15 mouse cellular contexts compared by ENCODE assay signal in the genomic region with DNA sequence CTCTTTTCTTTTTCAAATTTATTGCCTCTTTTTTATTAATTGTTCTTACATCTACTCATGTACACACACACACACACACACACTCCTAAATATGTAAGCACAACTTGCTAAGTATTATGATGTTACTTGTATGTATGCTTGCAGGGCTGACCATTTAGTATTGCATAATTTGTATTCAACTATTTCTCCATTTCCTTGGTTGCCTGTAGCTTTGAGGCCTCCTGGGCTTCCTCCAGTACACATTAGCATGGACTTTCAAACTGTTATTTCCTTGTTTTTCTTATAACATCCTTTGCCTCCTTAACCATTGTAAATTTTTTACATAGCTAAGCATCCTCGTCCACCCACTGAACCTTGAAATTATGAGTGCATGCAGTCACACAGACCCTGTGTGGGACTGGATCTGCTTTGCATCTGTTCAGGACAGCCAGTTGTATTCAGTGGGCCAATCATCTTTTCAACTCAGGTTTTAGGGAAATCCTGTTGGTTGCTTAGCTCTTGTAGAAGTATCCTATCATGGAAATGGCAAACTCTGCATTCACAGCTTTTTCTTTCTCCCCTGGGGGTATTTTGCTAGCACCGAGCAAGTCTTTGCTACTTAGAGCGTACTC.
A peak's percentile ranks its signal among the peaks of the same experiment; 100 is the strongest.
DNase-seq lines count a peak whose midpoint lies in the region; ATAC-seq and TF ChIP-seq lines count a peak whose summit lies in the region.
"Had no signal": no experiment of that assay in that cellular context is flagged by ENCODE, and none has a peak within 500 bp of the region (broad histone marks: within the 10 kb centered on the region; RNA-seq: fewer than 3 reads in every experiment).

No protein-coding gene starts in this region.

- no peak for TF ChIP-seq CTCF in kidney, postnatal 0 days (IDR thresholded peaks at IDR 0.05; ENCODE audit: low read depth)

- 31% methylated on average over 3 of the region's 3 CpGs for WGBS in embryonic facial prominence, embryonic 11.5 days
- 44% methylated on average over 3 of the region's 3 CpGs for WGBS in embryonic facial prominence, embryonic 10.5 days
- WGBS in midbrain, embryonic 10.5 days: 62% methylated on average over 3 of the region's 3 CpGs
- WGBS in midbrain, embryonic 15.5 days: 30% methylated on average over 3 of the region's 3 CpGs
- 37% methylated on average over 3 of the region's 3 CpGs for WGBS in kidney, postnatal 0 days

- no peaks in the 10 kb centered on the region for H3K9me3 ChIP-seq in embryonic facial prominence, embryonic 11.5 days (replicated peaks; ENCODE audit: control insufficient read depth, low read length)
- H3K9me3 ChIP-seq in embryonic facial prominence, embryonic 10.5 days: no peaks in the 10 kb centered on the region
- H3K9me3 ChIP-seq in midbrain, embryonic 10.5 days (replicated peaks): no peaks in the 10 kb centered on the region
- H3K9me3 ChIP-seq in midbrain, embryonic 15.5 days: no peaks in the 10 kb centered on the region
- H3K9me3 ChIP-seq in kidney, postnatal 0 days (replicated peaks; ENCODE audit: low read length): no peaks in the 10 kb centered on the region
- H3K9me3 ChIP-seq: embryonic facial prominence, embryonic 12.5 days; heart, embryonic 15.5 days; limb, embryonic 13.5 days; midbrain, embryonic 12.5 days had no signal

- no peaks in the 10 kb centered on the region for H3K36me3 ChIP-seq in embryonic facial prominence, embryonic 11.5 days (replicated peaks; ENCODE audit: control insufficient read depth, insufficient read depth, low read depth, low read length)
- H3K36me3 ChIP-seq in embryonic facial prominence, embryonic 10.5 days (replicated peaks): no peaks in the 10 kb centered on the region
- no peaks in the 10 kb centered on the region for H3K36me3 ChIP-seq in midbrain, embryonic 10.5 days
- H3K36me3 ChIP-seq in midbrain, embryonic 15.5 days (replicated peaks): no peaks in the 10 kb centered on the region
- H3K36me3 ChIP-seq in kidney, postnatal 0 days (ENCODE audit: insufficient read depth, low read length): no peaks in the 10 kb centered on the region
- H3K36me3 ChIP-seq: embryonic facial prominence, embryonic 12.5 days; heart, embryonic 15.5 days; limb, embryonic 13.5 days; midbrain, embryonic 12.5 days had no signal

- no peak for ATAC-seq in embryonic facial prominence, embryonic 11.5 days (replicated peaks; ENCODE audit: insufficient number of reproducible peaks, low FRiP score, low TSS enrichment, low read depth)
- ATAC-seq in midbrain, embryonic 15.5 days (replicated peaks): no peak
- peak; percentile 66 for ATAC-seq in kidney, postnatal 0 days (replicated peaks; ENCODE audit: low FRiP score, low read depth)

- no peak overlapping the region for H3K4me2 ChIP-seq in embryonic facial prominence, embryonic 11.5 days (ENCODE audit: low read depth, low read length)
- H3K4me2 ChIP-seq in midbrain, embryonic 15.5 days: no peak overlapping the region
- H3K4me2 ChIP-seq in kidney, postnatal 0 days (ENCODE audit: low read length): no peak overlapping the region
- H3K4me2 ChIP-seq: embryonic facial prominence, embryonic 12.5 days; heart, embryonic 15.5 days; limb, embryonic 13.5 days; midbrain, embryonic 12.5 days had no signal

- no peak overlapping the region for H3K27ac ChIP-seq in embryonic facial prominence, embryonic 11.5 days (replicated peaks; ENCODE audit: low read depth, low read length)
- no peak overlapping the region for H3K27ac ChIP-seq in embryonic facial prominence, embryonic 10.5 days (replicated peaks)
- 0 out of 2 replicates have a peak overlapping the region, but pooled peaks have one; percentile 33 for H3K27ac ChIP-seq in midbrain, embryonic 10.5 days (replicated peaks)
- no peak overlapping the region for H3K27ac ChIP-seq in midbrain, embryonic 15.5 days
- H3K27ac ChIP-seq in kidney, postnatal 0 days: peak overlapping the region; percentile 57
- H3K27ac ChIP-seq: embryonic facial prominence, embryonic 12.5 days; heart, embryonic 15.5 days; limb, embryonic 13.5 days; midbrain, embryonic 12.5 days had no signal

- H3K27me3 ChIP-seq in embryonic facial prominence, embryonic 11.5 days (ENCODE audit: control insufficient read depth, insufficient read depth, low read length): no peaks in the 10 kb centered on the region
- no peaks in the 10 kb centered on the region for H3K27me3 ChIP-seq in embryonic facial prominence, embryonic 10.5 days (replicated peaks; ENCODE audit: low read depth, poor library complexity, severe bottlenecking)
- no peaks in the 10 kb centered on the region for H3K27me3 ChIP-seq in midbrain, embryonic 10.5 days (ENCODE audit: low read depth, poor library complexity, severe bottlenecking)
- H3K27me3 ChIP-seq in midbrain, embryonic 15.5 days (replicated peaks): no peaks in the 10 kb centered on the region
- no peaks in the 10 kb centered on the region for H3K27me3 ChIP-seq in kidney, postnatal 0 days (ENCODE audit: insufficient read depth, low read length)
- H3K27me3 ChIP-seq: embryonic facial prominence, embryonic 12.5 days; heart, embryonic 15.5 days; limb, embryonic 13.5 days; midbrain, embryonic 12.5 days had no signal

- intact Hi-C loops in left cerebral cortex, postnatal 10 days (cut with DNase I): no loop called here

- no peak overlapping the region for H3K4me3 ChIP-seq in embryonic facial prominence, embryonic 11.5 days (ENCODE audit: low read depth, low read length)
- no peak overlapping the region for H3K4me3 ChIP-seq in embryonic facial prominence, embryonic 10.5 days
- no peak overlapping the region for H3K4me3 ChIP-seq in midbrain, embryonic 10.5 days
- no peak overlapping the region for H3K4me3 ChIP-seq in midbrain, embryonic 15.5 days
- no peak overlapping the region for H3K4me3 ChIP-seq in kidney, postnatal 0 days (replicated peaks; ENCODE audit: low read depth, low read length)
- H3K4me3 ChIP-seq: embryonic facial prominence, embryonic 12.5 days; heart, embryonic 15.5 days; limb, embryonic 13.5 days; midbrain, embryonic 12.5 days had no signal

- no peak overlapping the region for H3K9ac ChIP-seq in embryonic facial prominence, embryonic 11.5 days (replicated peaks; ENCODE audit: low read length)
- no peak overlapping the region for H3K9ac ChIP-seq in midbrain, embryonic 15.5 days
- H3K9ac ChIP-seq in kidney, postnatal 0 days (ENCODE audit: low read depth, low read length): no peak overlapping the region
- H3K9ac ChIP-seq: embryonic facial prominence, embryonic 12.5 days; heart, embryonic 15.5 days; limb, embryonic 13.5 days; midbrain, embryonic 12.5 days had no signal

- peak; percentile 36 for DNase-seq in embryonic facial prominence, embryonic 11.5 days (ENCODE audit: low spot score)
- no peak for DNase-seq in embryonic facial prominence, embryonic 10.5 days (ENCODE audit: low spot score)
- no peak for DNase-seq in midbrain, embryonic 10.5 days (ENCODE audit: low spot score)
- DNase-seq in kidney, postnatal 0 days (ENCODE audit: low spot score): peak; percentile 47
- DNase-seq in gastrocnemius, postnatal 25 days: no peak
- no peak for DNase-seq in urinary bladder, adult 18-20 months (ENCODE audit: low spot score in 2 of 2)
- DNase-seq in left cerebral cortex, postnatal 10 days (ENCODE audit: extremely low spot score in 1 of 2, low spot score in 2 of 2): no peak
- DNase-seq: adrenal gland, adult 2 months; cerebellum, postnatal 10 days; gastrocnemius, postnatal 36 days had no signal

- no peaks in the 10 kb centered on the region for H3K4me1 ChIP-seq in embryonic facial prominence, embryonic 11.5 days (ENCODE audit: control insufficient read depth, insufficient read depth, low read length)
- peaks cover 5% of the 10 kb centered on the region for H3K4me1 ChIP-seq in embryonic facial prominence, embryonic 10.5 days
- peaks cover 7% of the 10 kb centered on the region for H3K4me1 ChIP-seq in midbrain, embryonic 10.5 days
- peaks cover 4% of the 10 kb centered on the region for H3K4me1 ChIP-seq in midbrain, embryonic 15.5 days
- H3K4me1 ChIP-seq in kidney, postnatal 0 days (replicated peaks; ENCODE audit: insufficient read depth, low read length): peaks cover 9% of the 10 kb centered on the region; the same call in 1 of the 2 replicates

Comparison
In these comparisons a context has a peak if more than half of its experiments do, and no peak if none do; other contexts are left out.
1. DNase-seq: peak in embryonic facial prominence, embryonic 11.5 days (single experiment) and kidney, postnatal 0 days (single experiment); none in embryonic facial prominence, embryonic 10.5 days (single experiment), midbrain, embryonic 10.5 days (single experiment), gastrocnemius, postnatal 25 days (single experiment), urinary bladder, adult 18-20 months (0 of 2) and left cerebral cortex, postnatal 10 days (0 of 2).
2. H3K27ac ChIP-seq: peak in midbrain, embryonic 10.5 days (single experiment) and kidney, postnatal 0 days (single experiment); none in embryonic facial prominence, embryonic 11.5 days (single experiment), embryonic facial prominence, embryonic 10.5 days (single experiment) and midbrain, embryonic 15.5 days (single experiment).